Mouse (Mus musculus) heart, embryonic 14.5 days (tissue): ENCODE measurements around the gene Fyn. TPM values are rescaled to one million over a fixed set of nuclear protein-coding genes. Genes with fewer than 3 reads are reported as not detected.

Experiments used
- ATAC-seq: fragments of 200-750 bp; cut with Nextera tagmentation; 2 replicates; pipeline ENCODE4 v1.8.0; 2017; ENCODE audit warnings: low read depth, moderate TSS enrichment; ENCODE audit not compliant: insufficient number of reproducible peaks, insufficient read depth, low FRiP score
- H3K27ac ChIP-seq, 2 experiments: fragments of 200-500 bp in 1 of 2; fragments of 300-500 bp in 1 of 2; sonication (generic) in 1 of 2; replicated peaks in 1 of 2; 2 replicates each; pipeline ENCODE4 v1.5.1; 2012 to 2014; ENCODE audit warnings: low read depth in 2 of 2, low read length in 2 of 2, control low read depth in 1 of 2, mild to moderate bottlenecking in 1 of 2, mixed read lengths in 1 of 2; ENCODE audit not compliant: control insufficient read depth in 1 of 2, insufficient read depth in 1 of 2
- H3K27me3 ChIP-seq: fragments of 300-500 bp; sonication (generic); 2 replicates; pipeline ENCODE4 v1.6.1; 2014; ENCODE audit warnings: mild to moderate bottlenecking, low read length, control low read depth; ENCODE audit not compliant: control insufficient read depth, insufficient read depth
- H3K36me3 ChIP-seq: fragments of 300-500 bp; sonication (generic); 2 replicates; pipeline ENCODE4 v1.6.1; 2014; ENCODE audit warnings: mild to moderate bottlenecking, control low read depth, low read length, mixed read lengths; ENCODE audit not compliant: control insufficient read depth, insufficient read depth
- H3K4me1 ChIP-seq, 2 experiments: fragments of 200-500 bp in 1 of 2; fragments of 300-500 bp in 1 of 2; sonication (generic) in 1 of 2; 2 replicates each; pipeline ENCODE4 v1.6.1; 2012 to 2014; ENCODE audit warnings: low read length in 2 of 2, control low read depth in 1 of 2, mixed read lengths in 1 of 2; ENCODE audit not compliant: control insufficient read depth in 2 of 2, insufficient read depth in 2 of 2
- H3K4me2 ChIP-seq: fragments of 300-500 bp; sonication (generic); 2 replicates; pipeline ENCODE4 v1.6.1; 2014; ENCODE audit warnings: mild to moderate bottlenecking, low read length
- H3K4me3 ChIP-seq, 2 experiments: fragments of 200-500 bp in 1 of 2; fragments of 300-500 bp in 1 of 2; sonication (generic) in 1 of 2; 2 replicates each; pipeline ENCODE4 v1.5.1; 2012 to 2014; ENCODE audit warnings: low read length in 2 of 2, mild to moderate bottlenecking in 2 of 2, control low read depth in 1 of 2, low read depth in 1 of 2, moderate library complexity in 1 of 2; ENCODE audit not compliant: control insufficient read depth in 1 of 2, insufficient read depth in 1 of 2
- H3K9ac ChIP-seq: fragments of 300-500 bp; sonication (generic); 2 replicates; pipeline ENCODE4 v1.6.1; 2014; ENCODE audit warnings: mild to moderate bottlenecking, low read length
- H3K9me3 ChIP-seq: fragments of 300-500 bp; sonication (generic); 2 replicates; pipeline ENCODE4 v1.6.1; 2016; ENCODE audit warnings: low read length, control low read depth; ENCODE audit not compliant: control insufficient read depth
- WGBS: fragments of 180-500 bp; shearing (Covaris S2); extraction: QIAGEN DNeasy Blood & Tissue Kit; methylation state at CpG from one replicate; pipeline ENCODE4 v1.1.7; 2014; 5-methylcytosine and 5-hydroxymethylcytosine counted together
- polyA plus RNA-seq: library from polyadenylated mRNA; unstranded; fragments of >200 nt; fragmentation: Nextera tagmentation; extraction: Ambion mirVana; gene quantifications from 2 replicates; pipeline ENCODE4 v1.2.1, GENCODE M21; 2014

Gene Fyn
- polyA plus RNA-seq, 1 experiment from 2014 or later: 20.3 TPM

DNA sequence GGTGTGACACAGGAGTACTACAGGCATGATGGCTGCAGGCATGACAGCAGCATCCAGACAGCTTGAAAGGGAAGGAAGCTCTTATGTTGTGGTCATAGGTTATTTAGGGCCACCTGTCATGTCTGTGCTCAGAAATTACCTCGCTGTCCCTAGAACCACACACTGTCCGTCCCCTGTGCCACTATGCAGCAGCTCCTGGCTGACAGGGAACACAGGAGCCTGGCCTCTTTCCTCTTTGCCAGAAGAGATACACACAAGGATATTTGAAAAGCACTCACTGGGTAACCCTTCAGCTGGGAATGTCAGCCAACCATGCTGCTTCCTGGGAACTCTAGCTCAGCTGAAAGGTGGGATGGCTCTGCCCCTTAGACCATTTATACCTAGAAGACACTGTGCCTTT lies 62.6 kb downstream of the Fyn start:
- Histone ChIP-seq H3K4me2 (no peak overlapping the region), H3K4me3 (no peak overlapping the region), H3K27me3 (no peaks in the 10 kb centered on the region), H3K9me3 (no peaks in the 10 kb centered on the region), H3K27ac (no peak overlapping the region), H3K4me1 (peaks cover 8 to 13% of the 10 kb centered on the region in 2 experiments; a peak in 3 of 4 replicates), H3K9ac (no peak overlapping the region), H3K36me3 (no peaks in the 10 kb centered on the region)
- no peak for ATAC-seq
- WGBS: 62% methylated on average over 2 of the region's 2 CpGs

DNA sequence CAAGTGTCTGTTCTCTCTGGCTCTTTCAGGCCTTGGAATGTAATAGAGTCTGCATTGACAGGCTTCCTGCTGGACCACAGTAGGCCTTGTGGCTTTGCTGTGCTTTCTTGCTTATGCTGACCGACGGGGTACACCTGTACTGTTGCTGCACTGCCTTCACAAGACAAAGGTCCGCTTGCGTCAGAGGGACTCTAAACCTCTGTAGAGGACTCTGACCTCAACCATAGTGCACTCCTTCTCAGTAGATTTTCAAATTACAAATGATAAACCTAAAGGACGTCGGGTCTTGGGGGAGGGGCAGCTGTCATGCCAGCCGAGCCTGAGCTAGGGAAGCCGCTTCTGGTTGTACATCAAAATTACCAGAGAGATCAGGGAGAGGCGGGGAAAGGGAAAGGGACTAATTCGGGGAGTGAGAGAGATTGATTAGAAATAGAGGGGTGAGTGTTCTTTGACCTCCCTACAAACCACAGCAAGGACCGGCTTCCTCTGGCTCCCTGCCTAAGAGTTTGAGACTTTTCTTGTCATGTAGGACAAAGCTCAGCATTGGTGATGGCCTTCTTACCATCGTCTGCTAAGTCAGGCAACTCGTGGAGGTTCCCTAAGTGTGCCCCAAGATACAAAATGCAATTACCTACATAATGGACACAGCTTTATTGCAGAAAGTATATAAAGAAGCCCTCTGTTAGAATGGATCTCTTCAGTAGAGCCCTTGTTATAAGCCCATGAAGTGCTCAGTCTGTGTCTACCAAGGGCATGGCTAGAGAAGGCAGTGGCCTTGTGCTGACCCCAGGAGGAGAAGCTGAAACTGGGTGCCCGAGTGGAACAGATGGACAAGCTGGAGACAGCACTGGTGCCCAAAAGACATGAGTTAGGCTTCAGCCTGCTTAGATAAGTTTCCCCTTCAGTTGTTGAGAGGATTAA lies 64.3 kb downstream of the Fyn start:
- Histone ChIP-seq H3K9me3 (no peaks in the 10 kb centered on the region), H3K4me3 (no peak overlapping the region), H3K9ac (no peak overlapping the region), H3K36me3 (no peaks in the 10 kb centered on the region), H3K27ac (no peak overlapping the region), H3K4me2 (no peak overlapping the region), H3K4me1 (peaks cover 8 to 10% of the 10 kb centered on the region in 2 experiments; a peak in 3 of 4 replicates), H3K27me3 (no peaks in the 10 kb centered on the region)
- WGBS: 78% methylated on average over 14 of the region's 14 CpGs
- no peak for ATAC-seq

DNA sequence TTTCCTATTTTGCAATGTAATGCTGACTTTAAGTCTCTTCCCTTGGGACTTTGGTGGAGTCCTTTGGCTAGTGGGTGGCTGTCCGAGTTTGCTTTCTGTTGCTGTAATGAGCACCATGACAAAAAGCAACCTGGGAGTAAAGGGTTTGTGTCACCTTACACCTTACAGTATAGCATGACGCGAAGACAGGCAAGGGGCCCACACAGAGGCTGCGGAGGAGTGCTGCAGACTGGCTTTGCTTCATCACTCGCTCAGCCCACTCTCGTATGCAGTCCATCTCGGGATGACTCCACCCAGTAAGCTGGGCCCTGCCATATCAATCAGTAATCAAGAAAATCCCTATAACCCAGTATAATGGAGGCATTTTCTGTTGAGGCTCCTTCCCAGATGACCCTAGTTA lies 65.2 kb downstream of the Fyn start:
- H3K4me1 ChIP-seq: peaks cover 8 to 10% of the 10 kb centered on the region in 2 experiments; a peak in 3 of 4 replicates
- no peaks in the 10 kb centered on the region for H3K27me3 ChIP-seq
- no peaks in the 10 kb centered on the region for H3K9me3 ChIP-seq
- no peaks in the 10 kb centered on the region for H3K36me3 ChIP-seq
- no peak overlapping the region for H3K9ac ChIP-seq
- 67% methylated on average over 7 of the region's 7 CpGs for WGBS
- no peak for ATAC-seq
- H3K4me3 ChIP-seq: no peak overlapping the region
- no peak overlapping the region for H3K4me2 ChIP-seq
- H3K27ac ChIP-seq: no peak overlapping the region

DNA sequence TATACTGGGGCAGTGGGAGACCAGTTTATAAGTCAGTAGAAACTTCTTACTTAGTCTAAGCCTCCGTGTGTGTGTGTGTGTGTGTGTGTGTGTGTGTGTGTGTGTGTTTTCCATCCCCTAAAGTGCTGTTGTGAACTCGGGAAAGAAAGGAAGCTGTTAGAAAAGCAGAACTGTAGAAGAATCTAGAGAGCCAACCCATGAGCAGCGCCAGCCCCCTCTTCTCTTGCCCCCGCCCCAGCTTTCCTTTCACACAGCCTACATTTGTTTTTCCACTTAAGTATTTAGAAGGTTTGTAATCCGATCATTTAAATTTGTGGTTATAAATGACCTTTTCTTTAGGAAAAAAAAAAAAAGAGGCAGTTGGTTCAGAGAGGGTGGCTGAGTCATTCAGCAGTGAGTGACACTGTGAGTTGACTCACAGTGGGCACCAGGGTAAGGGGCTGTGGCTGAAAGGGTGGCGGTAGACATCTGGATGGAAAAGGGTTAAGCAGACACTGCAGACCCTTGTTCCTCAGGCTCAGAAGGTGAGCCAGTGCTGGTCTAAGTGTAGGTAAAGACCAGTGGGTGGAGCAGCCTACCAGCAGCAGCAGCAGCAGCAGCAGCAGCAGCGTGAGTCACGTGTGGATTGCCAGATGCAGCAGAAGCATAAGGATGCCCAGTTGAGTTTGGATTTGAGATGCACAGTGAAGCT lies 66.2 kb downstream of the Fyn start:
- H3K4me2 ChIP-seq: no peak overlapping the region
- no peak for ATAC-seq
- H3K4me3 ChIP-seq: no peak overlapping the region
- H3K36me3 ChIP-seq: no peaks in the 10 kb centered on the region
- 78% methylated on average over 8 of the region's 8 CpGs for WGBS
- H3K9me3 ChIP-seq: no peaks in the 10 kb centered on the region
- peaks cover 8 to 10% of the 10 kb centered on the region in 2 experiments; a peak in 3 of 4 replicates for H3K4me1 ChIP-seq
- no peak overlapping the region for H3K27ac ChIP-seq
- H3K27me3 ChIP-seq: no peaks in the 10 kb centered on the region
- no peak overlapping the region for H3K9ac ChIP-seq

DNA sequence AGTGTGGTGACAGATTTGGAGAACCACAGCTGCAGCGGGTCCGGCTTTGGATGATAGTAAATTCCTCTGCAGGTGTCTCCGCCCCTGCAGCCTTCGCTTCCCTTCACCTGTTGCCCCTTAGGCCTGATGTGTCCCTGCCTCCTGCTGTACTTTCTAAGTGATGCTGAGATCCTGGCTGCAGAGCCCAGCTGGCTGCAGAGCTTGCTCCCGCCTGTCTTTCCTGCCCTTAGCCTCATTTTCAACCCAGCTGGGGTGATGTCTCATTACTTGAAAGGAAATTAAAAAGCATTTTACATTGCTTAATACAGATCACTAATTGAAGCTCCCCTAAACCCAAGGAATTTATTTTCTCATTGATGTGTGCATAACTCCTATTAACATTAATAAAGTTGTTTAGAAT lies 70.2 kb downstream of the Fyn start:
- H3K4me3 ChIP-seq: no peak overlapping the region
- no peaks in the 10 kb centered on the region for H3K36me3 ChIP-seq
- no peaks in the 10 kb centered on the region for H3K4me1 ChIP-seq
- no peak overlapping the region for H3K4me2 ChIP-seq
- 84% methylated on average over 5 of the region's 5 CpGs for WGBS
- H3K27me3 ChIP-seq: no peaks in the 10 kb centered on the region
- no peak overlapping the region for H3K9ac ChIP-seq
- no peaks in the 10 kb centered on the region for H3K9me3 ChIP-seq
- no peak overlapping the region for H3K27ac ChIP-seq
- ATAC-seq: no peak

DNA sequence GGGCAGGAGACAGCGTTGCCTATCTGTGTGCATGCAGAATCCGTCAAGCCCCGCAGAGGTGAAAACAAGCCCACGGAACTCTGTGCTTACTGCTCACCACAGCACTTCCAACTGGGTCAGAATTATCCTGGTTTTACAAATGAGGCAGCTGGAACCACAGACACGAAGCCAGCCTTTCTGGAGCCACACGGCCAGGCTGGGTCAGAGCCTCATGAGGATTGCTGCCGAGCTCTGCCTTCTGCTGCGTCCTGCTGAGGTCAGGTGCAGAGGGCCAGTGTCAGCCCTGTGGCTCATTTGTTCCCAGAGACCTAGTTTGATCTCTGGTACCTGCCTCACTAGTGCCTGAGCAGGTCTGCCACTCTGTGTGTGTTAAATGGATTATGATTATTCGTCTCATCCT lies 71.9 kb downstream of the Fyn start:
- no peak overlapping the region for H3K27ac ChIP-seq
- H3K27me3 ChIP-seq: no peaks in the 10 kb centered on the region
- no peak overlapping the region for H3K4me2 ChIP-seq
- H3K9me3 ChIP-seq: no peaks in the 10 kb centered on the region
- H3K9ac ChIP-seq: no peak overlapping the region
- WGBS: 75% methylated on average over 9 of the region's 9 CpGs
- H3K36me3 ChIP-seq: no peaks in the 10 kb centered on the region
- no peak overlapping the region for H3K4me3 ChIP-seq
- H3K4me1 ChIP-seq: no peaks in the 10 kb centered on the region
- ATAC-seq: no peak

DNA sequence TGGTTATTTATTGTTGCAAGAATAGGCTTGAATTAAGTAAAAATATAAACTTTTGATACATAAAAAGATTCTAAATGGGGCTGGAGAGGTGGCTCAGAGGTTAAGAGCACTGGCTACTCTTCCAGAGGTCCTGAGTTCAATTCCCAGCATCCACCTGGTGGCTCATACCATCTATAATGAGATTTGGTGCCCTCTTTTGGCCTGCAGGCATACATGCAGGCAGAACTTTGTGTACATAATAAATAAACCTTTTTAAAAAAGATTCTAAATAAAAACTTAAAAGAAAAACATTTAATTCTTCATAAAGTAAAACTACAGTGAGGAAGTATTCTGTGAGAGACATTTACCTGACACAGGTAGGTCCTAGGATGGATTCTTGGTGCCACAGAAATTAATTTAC lies 73.0 kb downstream of the Fyn start:
- Histone ChIP-seq H3K36me3 (no peaks in the 10 kb centered on the region), H3K4me1 (no peaks in the 10 kb centered on the region), H3K4me2 (no peak overlapping the region), H3K9ac (no peak overlapping the region), H3K27ac (no peak overlapping the region), H3K9me3 (no peaks in the 10 kb centered on the region), H3K27me3 (no peaks in the 10 kb centered on the region), H3K4me3 (no peak overlapping the region)
- ATAC-seq: no peak
